Mouse (Mus musculus) C2C12 (cell line): ENCODE data around the gene Kbtbd12. TPM values are rescaled to one million over a fixed set of nuclear protein-coding genes. Genes with fewer than 3 reads are reported as not detected.

ENCODE experiments used
- H3K27me3 ChIP-seq: one replicate; pipeline ENCODE4 v1.6.1; 2011; ENCODE audit not compliant: control insufficient read depth, insufficient read depth, insufficient read length
- H3K36me3 ChIP-seq: one replicate; pipeline ENCODE4 v1.6.1; 2011; ENCODE audit not compliant: control insufficient read depth, insufficient read depth
- H3K4me3 ChIP-seq: one replicate; pipeline ENCODE4 v1.5.1; 2011; ENCODE audit warnings: mild to moderate bottlenecking, control low read depth; ENCODE audit not compliant: poor library complexity, insufficient read depth, severe bottlenecking
- H3K79me2 ChIP-seq: one replicate; pipeline ENCODE4 v1.6.1; 2011; ENCODE audit not compliant: control insufficient read depth, insufficient read depth
- H3K79me3 ChIP-seq: one replicate; pipeline ENCODE4 v1.6.1; 2011; ENCODE audit warnings: low read depth, control low read depth
- H3ac ChIP-seq: one replicate; pipeline ENCODE3; 2011; ENCODE audit warnings: low read depth; ENCODE audit not compliant: control insufficient read depth, insufficient read length
- CEBPB ChIP-seq: IDR thresholded peaks from one replicate; pipeline ENCODE4 v1.6.1; 2011; ENCODE audit warnings: low read depth, mild to moderate bottlenecking, control low read depth, moderate library complexity
- CTCF ChIP-seq: IDR thresholded peaks from one replicate; pipeline ENCODE4 v1.5.1; 2011; ENCODE audit not compliant: control insufficient read depth, insufficient read depth, insufficient read length
- FOSL1 ChIP-seq: IDR thresholded peaks from one replicate; pipeline ENCODE4 v1.8.0; 2011; ENCODE audit warnings: mild to moderate bottlenecking, low read length; ENCODE audit not compliant: poor library complexity, insufficient read depth, severe bottlenecking
- MAX ChIP-seq: IDR thresholded peaks from one replicate; pipeline ENCODE4 v1.6.1; 2011; ENCODE audit warnings: mild to moderate bottlenecking, control low read depth
- MYOD1 ChIP-seq: IDR thresholded peaks from one replicate; pipeline ENCODE4 v1.6.1; 2011; ENCODE audit warnings: low read depth; ENCODE audit not compliant: control insufficient read depth, insufficient read length
- MYOG ChIP-seq: IDR thresholded peaks from one replicate; pipeline ENCODE4 v1.6.1; 2011; ENCODE audit not compliant: control insufficient read depth, insufficient read length; ENCODE audit errors: extremely low read depth
- USF1 ChIP-seq: IDR thresholded peaks from one replicate; pipeline ENCODE4 v1.6.1; 2011; ENCODE audit warnings: low read depth, mild to moderate bottlenecking, control low read depth, moderate library complexity
- polyA plus RNA-seq: library from polyadenylated mRNA; unstranded; fragments of >200 nt; fragmentation: generic; extraction: Trizol; gene quantifications from one replicate; pipeline ENCODE4 v1.2.1, GENCODE M21; 2012; ENCODE audit warnings: missing spikeins

The Kbtbd12 gene
- polyA plus RNA-seq, 1 experiment, result 1.6 TPM

GRCm38 (mm10) chr6:88590231-88590630 lies 47.5 kb downstream of the Kbtbd12 start:
- Histone ChIP-seq H3K4me3 (no peak overlapping the region), H3K27me3 (no peaks in the 10 kb centered on the region), H3K36me3 (no peaks in the 10 kb centered on the region), H3ac (no peak overlapping the region), H3K79me2 (no peaks in the 10 kb centered on the region), H3K79me3 (no peaks in the 10 kb centered on the region)
- TF ChIP-seq FOSL1, result no peak
- no peak for TF ChIP-seq CTCF
- TF ChIP-seq MYOD1, result no peak
- no peak for TF ChIP-seq MYOG
- no peak for TF ChIP-seq USF1
- TF ChIP-seq MAX, result no peak
- no peak for TF ChIP-seq CEBPB

- Histone ChIP-seq H3K36me3 (no peaks in the 10 kb centered on the region), H3K79me3 (no peaks in the 10 kb centered on the region), H3K79me2 (no peaks in the 10 kb centered on the region), H3K4me3 (no peak overlapping the region), H3ac (no peak overlapping the region), H3K27me3 (no peaks in the 10 kb centered on the region)
- TF ChIP-seq MAX, result no peak
- TF ChIP-seq CTCF, result peak; percentile 53
These were observed 48.2 kb downstream of the Kbtbd12 start for GRCm38 (mm10) chr6:88589517-88589916.

GRCm38 (mm10) chr6:88588581-88589256 lies 49.0 kb downstream of the Kbtbd12 start:
- Histone ChIP-seq H3ac (no peak overlapping the region), H3K79me3 (no peaks in the 10 kb centered on the region), H3K27me3 (no peaks in the 10 kb centered on the region), H3K36me3 (no peaks in the 10 kb centered on the region), H3K79me2 (no peaks in the 10 kb centered on the region), H3K4me3 (no peak overlapping the region)
- TF ChIP-seq CTCF (no peak), FOSL1 (no peak), MYOG (no peak), CEBPB (no peak), MAX (no peak), MYOD1 (no peak), USF1 (no peak)

- H3ac ChIP-seq, result no peak overlapping the region
- no peaks in the 10 kb centered on the region for H3K36me3 ChIP-seq
- H3K79me3 ChIP-seq, result no peaks in the 10 kb centered on the region
- TF ChIP-seq CEBPB, result peak; percentile 34
- no peak for TF ChIP-seq MYOG
- peak; percentile 99 for TF ChIP-seq MYOD1
- peak; percentile 91 for TF ChIP-seq FOSL1
- TF ChIP-seq CTCF, result no peak
- TF ChIP-seq MAX, result peak; percentile 74
- H3K4me3 ChIP-seq, result no peak overlapping the region
- H3K79me2 ChIP-seq, result no peaks in the 10 kb centered on the region
- no peaks in the 10 kb centered on the region for H3K27me3 ChIP-seq
These were observed 50.7 kb downstream of the Kbtbd12 start for GRCm38 (mm10) chr6:88587091-88587490.

- Histone ChIP-seq H3K27me3 (no peaks in the 10 kb centered on the region), H3K79me2 (no peaks in the 10 kb centered on the region), H3K4me3 (no peak overlapping the region), H3ac (no peak overlapping the region), H3K79me3 (no peaks in the 10 kb centered on the region), H3K36me3 (no peaks in the 10 kb centered on the region)
- TF ChIP-seq FOSL1 (no peak), MYOG (no peak), USF1 (no peak), MAX (no peak), CEBPB (no peak), MYOD1 (no peak), CTCF (no peak)
These were observed 53.8 kb downstream of the Kbtbd12 start for GRCm38 (mm10) chr6:88583950-88584349.

- no peaks in the 10 kb centered on the region for H3K27me3 ChIP-seq
- H3K79me3 ChIP-seq, result no peaks in the 10 kb centered on the region
- no peak overlapping the region for H3K4me3 ChIP-seq
- H3ac ChIP-seq, result no peak overlapping the region
- TF ChIP-seq MYOD1 (no peak), CTCF (no peak), CEBPB (no peak), FOSL1 (no peak), MYOG (no peak), MAX (no peak), USF1 (no peak)
- no peaks in the 10 kb centered on the region for H3K79me2 ChIP-seq
- no peaks in the 10 kb centered on the region for H3K36me3 ChIP-seq
These were observed 61.3 kb downstream of the Kbtbd12 start for GRCm38 (mm10) chr6:88576495-88576894.
